Mouse (Mus musculus): ENCODE data around the gene Gbp5.

DNA sequence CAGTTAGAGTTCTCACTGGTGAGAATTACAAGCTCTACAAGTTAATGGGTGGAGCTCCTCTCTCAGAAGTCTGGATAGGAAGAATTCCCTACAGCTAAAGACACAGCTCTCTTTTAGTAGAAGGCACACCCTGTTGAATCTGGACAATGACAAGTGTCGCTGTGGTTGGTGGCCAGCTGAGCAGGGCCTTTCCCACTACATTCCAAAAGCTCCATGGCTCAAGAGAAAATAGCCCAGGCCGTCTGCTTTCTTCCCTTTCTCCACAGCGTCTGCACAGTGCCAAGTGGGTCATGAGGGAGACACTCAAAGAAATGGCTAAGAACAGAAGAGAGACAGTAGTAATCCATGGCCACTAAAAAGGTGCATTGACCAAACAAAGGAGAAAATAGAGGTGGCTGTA lies 34.3 kb downstream of the Gbp5 start:
- TF ChIP-seq CTCF (IDR thresholded peaks at IDR 0.05; ENCODE audit: low read depth) = no peak
- TF ChIP-seq EP300 (optimal IDR thresholded peaks at IDR 0.05) = no peak
